Mouse (Mus musculus) CD4-positive naive resting alpha-beta T cell, adult 57 days (primary cell): ENCODE measurements around the gene Gm11559. TPM values are rescaled to one million over a fixed set of nuclear protein-coding genes. Genes with fewer than 3 reads are reported as not detected.

Experiments used
- total RNA-seq: library from RNA; stranded (reverse); gene quantifications from one replicate; pipeline ENCODE4 v1.2.4, GENCODE M21; 2023

Gm11559 gene
- total RNA-seq = not detected

GRCm38 (mm10) chr11:99864176-99864575 is at the start of gene Gm11559:
Gene Gm11559 (plus strand): TSS chr11:99864476.

GRCm38 (mm10) chr11:99815566-99815965 is 48.7 kb upstream of the Gm11559 start, which contains the start of gene Gm11564:
Gene Gm11564 (minus strand): TSS chr11:99815666.

GRCm38 (mm10) chr11:99837966-99838365 is 26.3 kb upstream of the Gm11559 start, which contains the start of gene 2300003K06Rik:
Gene 2300003K06Rik (minus strand): TSS chr11:99838066.

DNA sequence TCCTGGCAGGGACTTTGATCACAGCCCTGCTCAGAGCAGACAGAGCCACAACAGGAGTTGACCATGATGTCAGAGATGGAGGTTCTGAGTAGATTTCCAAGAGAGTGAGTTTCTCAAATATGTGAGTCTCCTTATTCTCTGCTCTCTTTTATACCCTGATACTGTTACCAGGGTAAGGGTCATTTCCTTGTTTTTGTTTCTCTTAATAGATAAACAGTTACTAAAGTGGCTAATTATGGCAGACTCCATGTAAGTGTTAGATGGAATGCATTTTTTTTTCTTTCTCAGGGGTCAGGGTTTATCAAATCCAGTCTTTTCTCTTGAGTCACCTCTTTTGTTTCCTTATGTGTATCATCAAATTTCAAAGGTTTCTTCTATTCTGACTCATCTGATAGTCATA is 12.8 kb upstream of the Gm11559 start, which contains the start of gene Krtap4-16:
TSS of gene Krtap4-16 (minus strand) at position 101 of the 400 bp plus-strand sequence.

DNA sequence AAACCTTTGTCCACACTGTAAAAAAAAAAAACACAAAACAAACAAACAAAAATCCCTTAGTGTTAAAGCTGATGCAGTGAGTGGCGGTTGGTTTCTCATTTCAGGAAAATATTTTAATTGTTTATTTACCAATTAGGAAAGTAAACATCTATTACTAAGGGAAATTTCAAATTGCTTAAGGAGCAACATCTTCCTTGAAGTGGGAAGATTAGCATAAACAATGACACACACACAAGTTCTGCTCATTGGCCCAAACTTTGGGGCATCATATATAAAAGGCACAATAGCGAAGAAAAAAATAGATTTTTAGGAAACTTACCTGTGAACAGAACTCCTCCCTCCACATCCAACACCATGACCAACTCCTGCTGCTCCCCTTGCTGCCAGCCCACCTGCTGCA is 6.7 kb upstream of the Gm11559 start, which contains the start of gene Gm11568:
TSS of gene Gm11568 (plus strand) at position 301 of the 400 bp plus-strand sequence.

GRCm38 (mm10) chr11:99873089-99873488 is 8.8 kb downstream of the Gm11559 start, which contains the start of gene Krtap9-1:
Gene Krtap9-1 (plus strand): TSS chr11:99873389.

GRCm38 (mm10) chr11:99878887-99879286 is 14.6 kb downstream of the Gm11559 start, which contains the start of gene Gm11567:
Gene Gm11567 (plus strand): TSS chr11:99879187.

DNA sequence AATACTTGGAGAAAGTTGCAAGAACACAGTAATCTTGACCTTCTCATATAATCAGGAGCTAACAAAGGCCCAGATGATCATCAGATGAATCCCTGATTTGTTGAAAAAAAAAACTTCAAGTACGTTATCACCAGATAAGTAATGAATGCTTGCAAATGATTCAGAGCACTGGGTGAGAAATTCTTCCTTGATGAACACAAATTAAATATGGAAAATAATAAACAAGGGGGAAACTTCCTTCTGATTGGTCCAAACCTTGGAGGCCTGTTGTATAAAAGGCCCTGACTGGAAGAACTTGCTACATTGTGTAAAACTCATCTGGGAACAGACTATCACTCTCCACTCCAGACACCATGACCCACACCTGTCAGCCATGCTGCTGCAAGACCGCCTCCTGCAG is 43.3 kb downstream of the Gm11559 start, which contains the start of gene Krtap31-1:
TSS of gene Krtap31-1 (plus strand) at position 301 of the 400 bp plus-strand sequence.

DNA sequence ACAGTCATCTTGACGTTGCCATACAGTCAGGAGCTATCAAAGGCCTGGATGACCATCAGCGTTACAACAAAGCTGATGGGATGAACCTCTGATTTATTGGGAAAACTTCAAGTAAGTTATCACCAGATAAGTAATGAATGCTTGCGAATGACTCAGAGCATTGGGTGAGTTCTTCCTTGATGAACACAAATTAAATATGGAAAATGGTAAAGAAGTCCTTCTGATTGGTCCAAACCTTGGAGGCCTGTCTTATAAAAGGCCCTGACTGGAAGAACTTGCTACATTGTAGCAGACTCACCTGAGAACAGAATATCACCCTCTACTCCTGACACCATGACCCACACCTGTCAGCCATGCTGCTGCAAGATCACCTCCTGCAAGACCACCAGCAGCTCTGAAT is 50.2 kb downstream of the Gm11559 start, which contains the start of gene Gm11565:
TSS of gene Gm11565 (plus strand) at position 301 of the 400 bp plus-strand sequence.

Other genes with a start within 250 kb of the Gm11559 start
- not detected for gene Krtap2-4, start 249.6 kb upstream of the Gm11559 start, total RNA-seq
- gene Gm11562, start 244.0 kb upstream of the Gm11559 start, total RNA-seq = not detected
- not detected for gene Krtap4-1, start 236.2 kb upstream of the Gm11559 start, total RNA-seq
- gene Krtap4-2, start 229.4 kb upstream of the Gm11559 start, total RNA-seq = not detected
- gene Krtap4-7, start 220.4 kb upstream of the Gm11559 start, total RNA-seq = not detected
- gene Gm11555, start 214.2 kb upstream of the Gm11559 start, total RNA-seq = not detected
- not detected for gene Gm11563, start 205.5 kb upstream of the Gm11559 start, total RNA-seq
- not detected for gene Krtap4-6, start 198.5 kb upstream of the Gm11559 start, total RNA-seq
- not detected for gene Gm14190, start 173.7 kb upstream of the Gm11559 start, total RNA-seq
- not detected for gene Gm14180, start 130.2 kb upstream of the Gm11559 start, total RNA-seq
- gene Gm11595, start 91.6 kb upstream of the Gm11559 start, total RNA-seq = not detected
- gene Krtap4-8, start 83.8 kb upstream of the Gm11559 start, total RNA-seq = not detected
- gene Krtap4-9, start 79.3 kb upstream of the Gm11559 start, total RNA-seq = not detected
- gene Gm11596, start 71.0 kb upstream of the Gm11559 start, total RNA-seq = not detected
- not detected for gene Gm11569, start 65.5 kb upstream of the Gm11559 start, total RNA-seq
- not detected for gene Gm11554, start 60.0 kb upstream of the Gm11559 start, total RNA-seq
- gene Krtap4-13, start 54.6 kb upstream of the Gm11559 start, total RNA-seq = not detected
- gene Gm11564, start 48.8 kb upstream of the Gm11559 start, total RNA-seq = not detected
- not detected for gene 2300003K06Rik, start 26.4 kb upstream of the Gm11559 start, total RNA-seq
- not detected for gene Krtap4-16, start 12.9 kb upstream of the Gm11559 start, total RNA-seq
- not detected for gene Gm11568, start 6.6 kb upstream of the Gm11559 start, total RNA-seq
- not detected for gene Krtap9-1, start 8.9 kb downstream of the Gm11559 start, total RNA-seq
- not detected for gene Gm11567, start 14.7 kb downstream of the Gm11559 start, total RNA-seq
- not detected for gene Krtap31-1, start 43.4 kb downstream of the Gm11559 start, total RNA-seq
- not detected for gene Gm11565, start 50.3 kb downstream of the Gm11559 start, total RNA-seq
- gene Krtap31-2, start 71.8 kb downstream of the Gm11559 start, total RNA-seq = not detected
- gene Krtap9-5, start 84.0 kb downstream of the Gm11559 start, total RNA-seq = not detected
- not detected for gene Krtap29-1, start 114.6 kb downstream of the Gm11559 start, total RNA-seq
- gene Krtap16-1, start 122.1 kb downstream of the Gm11559 start, total RNA-seq = not detected
- not detected for gene Krtap17-1, start 129.5 kb downstream of the Gm11559 start, total RNA-seq
- gene Krt33a, start 151.7 kb downstream of the Gm11559 start, total RNA-seq = not detected
- not detected for gene Krt33b, start 165.4 kb downstream of the Gm11559 start, total RNA-seq
- not detected for gene Krt34, start 177.1 kb downstream of the Gm11559 start, total RNA-seq
- not detected for gene Krt31, start 186.1 kb downstream of the Gm11559 start, total RNA-seq
- not detected for gene Krt32, start 223.8 kb downstream of the Gm11559 start, total RNA-seq
- not detected for gene Krt35, start 231.8 kb downstream of the Gm11559 start, total RNA-seq
- not detected for gene Krt36, start 241.2 kb downstream of the Gm11559 start, total RNA-seq